Mouse (Mus musculus) heart, adult 18-20 months (tissue): ENCODE results near the gene Paf1. TPM values are rescaled to one million over a fixed set of nuclear protein-coding genes. Genes with fewer than 3 reads are reported as not detected.

Experiments
- DNase-seq, 2 experiments: peaks; one replicate each; pipeline ENCODE4 v3.0.0; 2021 to 2022; ENCODE audit warnings: mixed read lengths in 1 of 2
- total RNA-seq, 2 experiments: library from RNA; stranded (reverse); gene quantifications; 2 replicates each; pipeline ENCODE4 v1.2.3; 2021

Paf1 gene
- total RNA-seq, 2 experiments from 2014 or later = 39.5 to 44.5 TPM

DNA sequence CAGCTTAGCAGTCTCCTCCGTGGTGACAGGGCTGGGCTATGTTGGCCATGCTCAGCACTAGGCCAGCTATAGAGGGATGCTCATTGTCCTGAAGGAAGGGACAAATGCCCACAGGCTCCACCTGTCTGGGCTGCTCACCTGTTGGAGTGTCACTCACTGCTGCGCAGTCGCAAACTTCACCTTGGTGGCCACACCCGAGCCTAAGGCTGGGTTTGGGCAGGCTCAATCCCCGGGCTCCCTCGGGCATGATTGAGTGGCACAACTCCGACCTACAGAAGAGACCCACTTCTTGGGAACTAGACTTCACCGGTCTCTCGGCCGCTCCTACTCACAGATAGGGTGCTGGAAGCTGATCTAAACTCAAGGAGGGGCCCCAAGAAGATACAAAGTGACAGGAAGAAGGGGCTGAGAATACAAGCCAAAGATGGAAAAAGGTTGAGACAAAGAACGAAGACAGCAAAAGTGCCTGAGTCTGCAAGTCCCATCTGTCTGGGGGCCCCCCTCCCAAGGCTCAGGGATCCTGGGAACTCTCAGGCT is 21.7 kb upstream of the Paf1 start:
- peak in 1 of 2 experiments; percentile 25 for DNase-seq

- peak; percentile 78 to 88 for DNase-seq
Observed at GRCm38 (mm10) chr7:28371514-28371989, 21.2 kb upstream of the Paf1 start.

DNA sequence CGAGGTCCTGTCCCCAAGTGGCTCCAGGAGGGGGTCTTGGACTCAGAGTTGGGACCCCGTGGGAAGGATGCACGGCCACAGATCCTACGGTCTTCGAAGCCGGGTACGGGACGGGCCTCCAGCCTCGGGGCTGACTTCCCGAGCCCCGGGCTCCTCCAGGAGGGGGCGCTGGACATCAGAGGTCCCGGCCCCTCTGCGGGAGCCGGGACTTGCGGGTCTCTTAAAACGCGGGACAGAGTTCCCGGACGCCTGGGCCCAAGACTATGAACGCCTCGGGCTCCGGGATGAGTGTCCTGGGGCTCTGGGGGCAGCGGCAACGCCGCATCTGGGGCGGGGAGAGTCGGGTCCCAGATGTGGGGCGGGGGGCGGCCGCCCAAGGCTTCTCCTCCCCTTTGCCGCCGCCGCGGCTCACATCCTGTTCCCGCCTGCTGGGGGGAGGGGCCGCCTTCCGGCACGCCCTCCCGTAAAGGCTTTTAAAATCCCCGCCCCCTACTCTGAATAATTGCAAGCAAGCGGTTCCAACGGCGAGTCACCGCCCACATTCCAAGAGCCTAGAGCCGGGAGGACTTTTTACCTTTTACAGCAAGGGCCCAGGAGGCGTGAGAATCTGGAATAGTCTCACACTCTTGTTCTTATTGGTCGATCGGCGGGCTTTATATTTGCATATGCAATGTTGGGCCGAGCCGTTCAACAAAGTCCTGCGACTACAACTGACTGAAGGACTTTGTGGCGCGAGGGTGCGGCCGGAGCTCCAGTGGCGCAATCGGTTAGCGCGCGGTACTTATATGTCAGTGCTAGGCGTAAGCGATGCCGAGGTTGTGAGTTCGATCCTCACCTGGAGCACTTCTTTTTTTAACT is 20.3 kb upstream of the Paf1 start, which contains the start of gene Plekhg2:
Gene Plekhg2 (minus strand): TSS at position 349 of the 858 bp plus-strand sequence.
- DNase-seq = peak; percentile 99

- DNase-seq = peak; percentile 89 to 93
Observed at GRCm38 (mm10) chr7:28373131-28373581, 19.6 kb upstream of the Paf1 start.

DNA sequence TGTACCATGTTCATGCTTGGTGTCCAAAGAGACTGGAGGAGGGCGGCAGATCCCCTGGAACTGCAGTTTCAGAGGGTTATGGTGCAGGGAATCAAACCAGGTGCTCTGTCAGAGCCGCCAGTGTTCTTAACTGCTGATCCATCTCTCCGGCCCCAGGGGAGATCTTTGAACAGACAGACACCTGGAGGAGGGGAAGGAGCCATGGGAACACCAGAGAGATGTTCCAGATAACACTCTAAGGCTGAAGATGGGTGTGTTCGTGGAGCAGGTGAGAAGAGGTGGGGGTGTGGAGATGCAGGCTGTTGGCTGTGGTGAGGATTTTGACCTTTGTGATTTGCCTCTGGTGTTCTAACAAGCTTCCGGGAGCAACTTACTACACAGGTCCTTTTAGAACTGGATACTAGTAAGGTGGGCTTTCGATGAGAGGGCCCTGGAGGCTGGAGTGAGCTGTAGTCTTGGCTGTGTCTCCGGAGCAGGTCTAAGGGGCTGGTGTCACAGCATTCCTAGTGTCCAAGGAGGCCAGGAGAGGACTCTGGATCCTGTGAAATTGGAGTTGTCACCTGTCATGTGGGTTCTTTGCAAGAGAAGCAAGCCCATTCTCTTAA is 18.8 kb upstream of the Paf1 start:
- peak in 1 of 2 experiments; percentile 36 for DNase-seq

DNA sequence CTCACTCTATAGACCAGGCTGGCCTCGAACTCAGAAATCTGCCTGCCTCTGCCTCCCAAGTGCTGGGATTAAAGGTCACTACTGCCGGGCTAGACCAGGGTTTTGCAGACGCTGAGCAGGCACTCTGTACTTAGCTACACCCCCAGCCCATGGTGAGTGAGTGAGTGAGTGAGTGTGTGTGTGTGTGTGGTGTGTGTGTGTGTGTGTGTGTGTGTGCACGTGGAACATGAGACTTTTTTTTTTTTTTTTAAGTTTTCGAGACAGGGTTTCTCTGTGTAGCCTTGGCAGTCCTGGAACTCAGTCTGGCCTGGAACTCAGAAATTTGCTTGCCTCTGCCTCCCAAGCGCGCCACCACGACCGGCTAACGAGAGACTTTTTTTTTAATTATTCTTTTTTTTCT is 18.1 kb upstream of the Paf1 start:
- DNase-seq = no peak

DNA sequence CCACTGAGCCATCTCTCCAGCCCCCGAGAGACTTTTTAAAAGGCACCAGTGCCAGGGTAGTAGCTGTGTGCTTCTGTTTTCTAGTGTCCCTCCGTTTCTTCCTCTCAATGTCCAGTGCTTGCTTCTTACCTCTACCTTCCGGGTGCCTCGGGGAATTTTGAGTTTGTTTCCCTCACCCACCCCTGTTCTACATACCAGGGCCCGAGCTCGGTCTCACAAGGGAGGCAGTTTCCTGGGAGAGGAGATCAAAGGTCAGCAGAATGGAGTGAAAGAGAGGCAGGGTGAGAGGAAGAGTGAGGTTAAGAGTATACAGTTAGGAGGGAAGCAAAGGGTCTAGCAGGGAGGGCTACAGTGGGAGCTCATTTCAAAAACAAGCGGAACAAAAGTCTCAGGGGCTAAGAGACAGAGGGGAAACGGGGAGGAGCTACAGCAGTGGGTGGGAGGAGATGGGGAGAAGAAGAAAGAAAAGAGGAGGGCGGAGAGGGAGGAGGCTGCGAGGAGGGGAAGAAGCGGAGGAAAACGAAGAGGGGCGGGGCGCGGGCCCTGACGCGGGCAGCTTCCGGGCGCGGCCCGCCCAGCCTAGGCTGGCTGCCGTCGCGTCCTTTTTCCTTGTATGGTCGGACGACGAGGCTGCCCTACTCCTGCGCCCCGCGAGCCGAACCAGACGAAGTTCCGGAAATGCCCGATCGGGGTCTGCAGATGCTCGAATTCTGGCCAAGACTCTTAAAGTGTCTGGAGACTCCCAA is 17.4 kb upstream of the Paf1 start:
- peak; percentile 94 to 96 for DNase-seq

- DNase-seq = peak; percentile 92 to 95
Observed at GRCm38 (mm10) chr7:28376011-28376771, 16.6 kb upstream of the Paf1 start.

GRCm38 (mm10) chr7:28377190-28378065 is 15.3 kb upstream of the Paf1 start:
- peak; percentile 44 to 76 for DNase-seq

DNA sequence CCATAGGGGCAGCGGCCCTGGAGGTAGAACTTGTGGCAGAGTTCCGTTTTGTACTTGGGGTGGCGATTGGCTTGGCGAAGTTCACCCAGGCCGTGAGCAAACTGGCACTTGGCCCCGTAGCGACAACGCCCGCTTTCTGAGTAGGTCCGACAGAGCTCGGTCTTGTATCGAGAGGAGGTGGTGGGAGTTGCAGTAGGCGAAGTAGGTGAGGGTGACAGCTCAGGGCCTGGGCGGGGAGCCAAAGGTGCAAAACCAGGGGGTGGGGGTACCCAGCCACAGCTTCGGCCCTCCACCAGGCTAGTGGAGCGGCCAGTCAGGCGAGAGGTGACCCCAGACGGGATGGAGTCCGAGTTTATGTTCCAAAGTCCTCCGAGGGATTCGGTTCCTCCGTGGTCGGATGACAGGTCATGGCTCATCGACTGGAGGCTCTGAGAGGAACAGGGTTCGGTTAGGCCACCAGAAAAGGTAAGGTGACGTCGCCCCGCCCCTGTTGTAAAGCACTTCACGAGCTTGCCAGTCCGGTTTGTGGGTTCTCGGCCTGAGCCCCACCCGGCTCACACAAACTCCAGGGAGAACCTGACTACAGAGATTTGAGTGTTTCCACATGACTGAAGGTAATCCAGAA is 14.6 kb upstream of the Paf1 start:
- DNase-seq = peak; percentile 81 to 86

- DNase-seq = peak; percentile 97 to 99
Observed at GRCm38 (mm10) chr7:28378769-28379651, 13.7 kb upstream of the Paf1 start.

GRCm38 (mm10) chr7:28380237-28381016 is 12.3 kb upstream of the Paf1 start, which contains the start of gene Zfp36:
Gene Zfp36 (minus strand): TSS chr7:28380253.
- no peak for DNase-seq

GRCm38 (mm10) chr7:28381017-28381790 is 11.5 kb upstream of the Paf1 start:
- peak; percentile 90 to 95 for DNase-seq

GRCm38 (mm10) chr7:28381938-28382337 is 10.8 kb upstream of the Paf1 start:
- DNase-seq = peak; percentile 93 to 96

DNA sequence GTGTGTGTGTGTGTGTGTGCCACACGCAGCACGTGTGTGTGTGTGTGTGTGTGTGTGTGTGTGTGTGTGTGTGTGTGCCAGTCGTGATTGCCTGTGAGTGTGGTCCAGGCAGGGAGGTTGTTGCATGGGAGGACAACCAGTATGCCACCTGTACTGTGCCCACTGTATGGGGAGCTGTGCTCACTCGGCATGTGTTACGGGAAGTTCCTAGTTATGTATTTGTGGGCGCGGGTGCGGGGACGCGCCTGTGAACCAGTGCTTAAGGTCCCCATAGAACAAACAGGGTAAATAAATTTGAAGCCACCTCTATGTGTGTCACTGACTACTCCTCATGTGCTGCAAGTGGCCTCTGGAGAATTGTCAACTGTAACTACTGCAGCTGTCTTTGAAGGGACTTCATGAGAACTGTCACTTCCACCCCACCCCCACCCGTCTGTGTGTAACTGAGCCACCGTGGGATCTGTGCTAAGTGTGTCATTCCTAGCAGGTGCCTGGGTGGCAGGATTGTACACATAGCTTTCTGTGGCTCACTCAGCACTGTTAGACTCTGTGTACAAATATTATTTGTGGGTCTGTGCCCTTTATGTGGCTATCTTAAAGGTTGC is 10.3 kb upstream of the Paf1 start:
- no peak for DNase-seq

- peak; percentile 66 to 82 for DNase-seq
Observed at GRCm38 (mm10) chr7:28382981-28383396, 9.8 kb upstream of the Paf1 start.

- no peak for DNase-seq
Observed at GRCm38 (mm10) chr7:28383606-28384005, 9.1 kb upstream of the Paf1 start.
